Mouse (Mus musculus) adrenal gland, adult 8-10 months (tissue): Measurements from ENCODE around the gene Wdr17. TPM values are rescaled to one million over a fixed set of nuclear protein-coding genes. Genes with fewer than 3 reads are reported as not detected.

Source experiments
- DNase-seq: peaks from one replicate; pipeline ENCODE4 v3.0.0; 2022
- total RNA-seq, 4 experiments: library from RNA; stranded (reverse); gene quantifications; 2 replicates each; pipeline ENCODE4 v1.2.4; 2022

Wdr17 gene
- total RNA-seq, 4 experiments from 2014 or later: 1.0 to 2.3 (median 1.5) TPM

GRCm38 (mm10) chr8:54597386-54597785, 289.6 kb downstream of the Wdr17 start:
- DNase-seq: no peak

GRCm38 (mm10) chr8:54596940-54597339, 290.0 kb downstream of the Wdr17 start:
- DNase-seq: no peak

- DNase-seq: no peak
Measured at GRCm38 (mm10) chr8:54596051-54596450, 290.9 kb downstream of the Wdr17 start.

- no peak for DNase-seq
Measured at GRCm38 (mm10) chr8:54594634-54595033, 292.4 kb downstream of the Wdr17 start.

GRCm38 (mm10) chr8:54582886-54583285, 304.1 kb downstream of the Wdr17 start:
- no peak for DNase-seq

DNA sequence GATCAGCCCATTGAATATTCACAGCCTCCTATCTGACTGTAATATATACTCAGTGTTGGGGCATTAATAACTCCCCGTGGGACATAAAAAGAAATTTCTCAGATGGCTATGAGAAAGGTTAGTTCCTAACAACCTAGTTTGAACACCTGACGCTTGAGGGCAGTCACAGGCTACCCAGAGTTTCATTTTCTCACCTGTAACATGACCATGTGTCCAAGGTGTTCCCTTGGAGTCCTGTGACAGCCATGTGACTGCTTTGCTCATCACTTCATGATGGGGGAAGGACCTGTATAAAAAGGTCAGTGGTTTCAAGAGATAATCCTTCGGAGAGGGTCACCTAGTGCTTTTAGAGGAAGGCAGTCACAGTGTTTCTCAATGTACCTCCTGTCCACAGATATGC, 305.5 kb downstream of the Wdr17 start:
- no peak for DNase-seq

Other genes starting within 250 kb of the Wdr17 start
- gene Gpm6a, start 67.7 kb upstream of the Wdr17 start, total RNA-seq: 1 to 10 TPM; 4.6 to 6.6 (median 5.3) TPM